Mouse (Mus musculus): ENCODE data around the gene 0610040J01Rik.

GRCm38 (mm10) chr5:63831054-63831453, 18.9 kb downstream of the 0610040J01Rik start:
- TF ChIP-seq CTCF (IDR thresholded peaks at IDR 0.05; ENCODE audit: extremely low read depth, insufficient read length, insufficient replicate concordance, low read depth, low read length) (no peak), POLR2A (IDR thresholded peaks at IDR 0.05; ENCODE audit: low read depth, low read length) (no peak)

Data from small intestine, adult 2 months (tissue).